Mouse (Mus musculus) kidney, postnatal 0 days (tissue): ENCODE data around the gene Gnaq. TPM values are rescaled to one million over a fixed set of nuclear protein-coding genes. Genes with fewer than 3 reads are reported as not detected.

Experiments
- ATAC-seq: fragments of 200-750 bp; cut with Nextera tagmentation; replicated peaks from 2 replicates; pipeline ENCODE4 v1.8.0; 2017; ENCODE audit warnings: low read depth, moderate number of reproducible peaks, moderate TSS enrichment, moderate library complexity; ENCODE audit not compliant: low FRiP score
- DNase-seq: peaks from one replicate; pipeline ENCODE4 v3.0.0-alpha.2; 2016; ENCODE audit warnings: low spot score
- H3K27ac ChIP-seq: fragments of 300-500 bp; sonication (generic); 2 replicates; pipeline ENCODE4 v1.5.1; 2014; ENCODE audit warnings: mild to moderate bottlenecking
- H3K27me3 ChIP-seq: fragments of 300-500 bp; sonication (generic); 2 replicates; pipeline ENCODE4 v1.6.1; 2014; ENCODE audit warnings: low read length, mixed read lengths; ENCODE audit not compliant: insufficient read depth
- H3K36me3 ChIP-seq: fragments of 300-500 bp; sonication (generic); 2 replicates; pipeline ENCODE4 v1.6.1; 2014; ENCODE audit warnings: low read length, mixed read lengths; ENCODE audit not compliant: insufficient read depth
- H3K4me1 ChIP-seq: fragments of 300-500 bp; sonication (generic); replicated peaks from 2 replicates; pipeline ENCODE4 v1.6.1; 2014; ENCODE audit warnings: antibody characterized with exemption, low read length, mixed read lengths; ENCODE audit not compliant: insufficient read depth
- H3K4me2 ChIP-seq: fragments of 300-500 bp; sonication (generic); 2 replicates; pipeline ENCODE4 v1.6.1; 2014; ENCODE audit warnings: mild to moderate bottlenecking, low read length, moderate library complexity, mixed read lengths
- H3K4me3 ChIP-seq: fragments of 300-500 bp; sonication (generic); replicated peaks from 2 replicates; pipeline ENCODE4 v1.5.1; 2014; ENCODE audit warnings: low read depth, low read length
- H3K9ac ChIP-seq: fragments of 300-500 bp; sonication (generic); 2 replicates; pipeline ENCODE4 v1.6.1; 2014; ENCODE audit warnings: low read depth, low read length
- H3K9me3 ChIP-seq: fragments of 300-500 bp; sonication (generic); replicated peaks from 2 replicates; pipeline ENCODE4 v1.6.1; 2016; ENCODE audit warnings: low read length, inconsistent platforms, mixed read lengths
- CTCF ChIP-seq: IDR thresholded peaks from 2 replicates; pipeline ENCODE4 v1.5.1; 2016; ENCODE audit warnings: antibody characterized with exemption, low read depth, mild to moderate bottlenecking, moderate library complexity
- WGBS: fragments of 180-500 bp; shearing (Covaris S2); extraction: QIAGEN DNeasy Blood & Tissue Kit; methylation state at CpG from one replicate; pipeline ENCODE4 v1.1.7; 2014; 5-methylcytosine and 5-hydroxymethylcytosine counted together
- polyA plus RNA-seq: library from polyadenylated mRNA; unstranded; fragments of >200 nt; fragmentation: Nextera tagmentation; extraction: Ambion mirVana; gene quantifications from 2 replicates; pipeline ENCODE4 v1.2.1, GENCODE M21; 2015

The Gnaq gene
- polyA plus RNA-seq, 1 experiment from 2014 or later, result 27.2 TPM

GRCm38 (mm10) chr19:16109901-16110300, 22.7 kb upstream of the Gnaq start:
- DNase-seq, result no peak

GRCm38 (mm10) chr19:16110670-16111069, 22.0 kb upstream of the Gnaq start:
- TF ChIP-seq CTCF, result no peak
- H3K4me1 ChIP-seq, result no peaks in the 10 kb centered on the region
- H3K4me2 ChIP-seq, result no peak overlapping the region
- H3K36me3 ChIP-seq, result no peaks in the 10 kb centered on the region
- no peak overlapping the region for H3K27ac ChIP-seq
- no peaks in the 10 kb centered on the region for H3K9me3 ChIP-seq
- H3K4me3 ChIP-seq, result no peak overlapping the region
- H3K9ac ChIP-seq, result no peak overlapping the region
- no peaks in the 10 kb centered on the region for H3K27me3 ChIP-seq
- DNase-seq (no peak), ATAC-seq (no peak)
- 74% methylated on average over 3 of the region's 3 CpGs for WGBS

More at GRCm38 (mm10) chr19:16109901-16110300, 22.7 kb upstream of the Gnaq start:
- H3K9me3 ChIP-seq, result no peaks in the 10 kb centered on the region
- no peak overlapping the region for H3K9ac ChIP-seq
- H3K27ac ChIP-seq, result no peak overlapping the region
- H3K36me3 ChIP-seq, result no peaks in the 10 kb centered on the region
- WGBS, result 77% methylated on average over 3 of the region's 3 CpGs
- H3K4me2 ChIP-seq, result no peak overlapping the region
- no peaks in the 10 kb centered on the region for H3K4me1 ChIP-seq
- no peaks in the 10 kb centered on the region for H3K27me3 ChIP-seq
- no peak for ATAC-seq
- no peak overlapping the region for H3K4me3 ChIP-seq
- TF ChIP-seq CTCF, result no peak

GRCm38 (mm10) chr19:16113295-16113694, 19.3 kb upstream of the Gnaq start:
- DNase-seq (peak; percentile 18), ATAC-seq (no peak; the same call in 1 of the 2 replicates)
- Histone ChIP-seq H3K27me3 (no peaks in the 10 kb centered on the region), H3K9ac (no peak overlapping the region), H3K4me1 (no peaks in the 10 kb centered on the region), H3K36me3 (no peaks in the 10 kb centered on the region), H3K27ac (no peak overlapping the region), H3K4me2 (no peak overlapping the region), H3K4me3 (no peak overlapping the region), H3K9me3 (no peaks in the 10 kb centered on the region)
- 39% methylated on average over 1 of the region's 1 CpGs for WGBS
- TF ChIP-seq CTCF, result no peak

- Histone ChIP-seq H3K27me3 (no peaks in the 10 kb centered on the region), H3K9ac (no peak overlapping the region), H3K9me3 (no peaks in the 10 kb centered on the region), H3K4me3 (no peak overlapping the region), H3K27ac (no peak overlapping the region), H3K4me2 (no peak overlapping the region), H3K4me1 (no peaks in the 10 kb centered on the region), H3K36me3 (no peaks in the 10 kb centered on the region)
- TF ChIP-seq CTCF, result no peak
- DNase-seq (no peak), ATAC-seq (no peak)
- 55% methylated on average over 4 of the region's 4 CpGs for WGBS
Measured at GRCm38 (mm10) chr19:16118421-16118820, 14.2 kb upstream of the Gnaq start.

GRCm38 (mm10) chr19:16121301-16121700, 11.3 kb upstream of the Gnaq start:
- Histone ChIP-seq H3K9me3 (no peaks in the 10 kb centered on the region), H3K27me3 (no peaks in the 10 kb centered on the region), H3K4me3 (no peak overlapping the region), H3K4me1 (no peaks in the 10 kb centered on the region), H3K4me2 (no peak overlapping the region), H3K36me3 (no peaks in the 10 kb centered on the region), H3K27ac (no peak overlapping the region), H3K9ac (no peak overlapping the region)
- TF ChIP-seq CTCF, result no peak
- ATAC-seq (no peak), DNase-seq (no peak)
- WGBS, result 34% methylated on average over 2 of the region's 2 CpGs

- Histone ChIP-seq H3K4me3 (no peak overlapping the region), H3K9me3 (no peaks in the 10 kb centered on the region), H3K4me2 (no peak overlapping the region), H3K4me1 (peaks cover 7% of the 10 kb centered on the region; the same call in 1 of the 2 replicates), H3K27ac (no peak overlapping the region), H3K27me3 (no peaks in the 10 kb centered on the region), H3K9ac (no peak overlapping the region), H3K36me3 (no peaks in the 10 kb centered on the region)
- 60% methylated on average over 5 of the region's 5 CpGs for WGBS
- ATAC-seq (no peak), DNase-seq (no peak)
- peak; percentile 47; the same call in 1 of the 2 replicates for TF ChIP-seq CTCF
Measured at GRCm38 (mm10) chr19:16128715-16129114, 3.9 kb upstream of the Gnaq start.

GRCm38 (mm10) chr19:16129171-16129570, 3.5 kb upstream of the Gnaq start:
- 97% methylated on average over 2 of the region's 2 CpGs for WGBS
- Histone ChIP-seq H3K4me2 (no peak overlapping the region), H3K36me3 (no peaks in the 10 kb centered on the region), H3K4me1 (peaks cover 7% of the 10 kb centered on the region; the same call in 1 of the 2 replicates), H3K27ac (no peak overlapping the region), H3K27me3 (no peaks in the 10 kb centered on the region), H3K9ac (no peak overlapping the region), H3K4me3 (no peak overlapping the region), H3K9me3 (no peaks in the 10 kb centered on the region)
- no peak for TF ChIP-seq CTCF
- DNase-seq (no peak), ATAC-seq (no peak)
